Mouse (Mus musculus): ENCODE data around the gene Dip2b.

GRCm38 (mm10) chr15:100076362-100076761 is 37.9 kb downstream of the Dip2b start:
- TF ChIP-seq POLR2A (IDR thresholded peaks at IDR 0.05; ENCODE audit: insufficient read depth, low read depth, low read length): no peak
- TF ChIP-seq CTCF (IDR thresholded peaks at IDR 0.05; ENCODE audit: insufficient read depth, low read depth, low read length): no peak

All from olfactory bulb, adult 2 months (tissue).